Mouse (Mus musculus) olfactory bulb, adult 2 months (tissue): ENCODE results near the gene Gm45213. TPM values are rescaled to one million over a fixed set of nuclear protein-coding genes. Genes with fewer than 3 reads are reported as not detected.

Experiments used
- H3K27ac ChIP-seq: fragments of 200-500 bp; 2 replicates; pipeline ENCODE4 v1.5.1; 2012; ENCODE audit warnings: low read depth, low read length; ENCODE audit not compliant: insufficient read depth
- H3K4me1 ChIP-seq: fragments of 200-500 bp; 2 replicates; pipeline ENCODE4 v1.6.1; 2012; ENCODE audit warnings: low read length; ENCODE audit not compliant: control insufficient read depth, insufficient read depth
- H3K4me3 ChIP-seq: fragments of 200-500 bp; 2 replicates; pipeline ENCODE4 v1.5.1; 2012; ENCODE audit warnings: mild to moderate bottlenecking, low read depth, low read length, moderate library complexity; ENCODE audit not compliant: insufficient read depth
- CTCF ChIP-seq: fragments of 200-500 bp; IDR thresholded peaks from 2 replicates; pipeline ENCODE4 v1.5.1; 2012; ENCODE audit warnings: low read depth, mild to moderate bottlenecking, low read length, moderate library complexity; ENCODE audit not compliant: insufficient read depth
- POLR2A ChIP-seq: fragments of 200-500 bp; IDR thresholded peaks from 2 replicates; pipeline ENCODE4 v1.6.1; 2012; ENCODE audit warnings: mild to moderate bottlenecking, low read depth, low read length, moderate library complexity; ENCODE audit not compliant: insufficient read depth
- WGBS: fragments of 180-500 bp; shearing (Covaris S2); methylation state at CpG from one replicate; pipeline ENCODE4 v1.1.7; 2018; 5-methylcytosine and 5-hydroxymethylcytosine counted together
- polyA plus RNA-seq: library from polyadenylated mRNA; stranded (reverse); fragments of >200 nt; gene quantifications from 2 replicates; pipeline ENCODE4 v1.2.4, GENCODE M21; 2012; ENCODE audit warnings: low replicate concordance; ENCODE audit not compliant: missing spikeins, insufficient read depth, insufficient read length

Gene Gm45213
- polyA plus RNA-seq, 1 experiment, result not detected

GRCm38 (mm10) chr7:66076411-66076810 is 33.0 kb downstream of the Gm45213 start:
- H3K27ac ChIP-seq, result no peak overlapping the region
- H3K4me1 ChIP-seq, result peaks cover 3% of the 10 kb centered on the region; the same call in 1 of the 2 replicates
- H3K4me3 ChIP-seq, result no peak overlapping the region
- WGBS, result 59% methylated on average over 2 of the region's 2 CpGs
- TF ChIP-seq CTCF, result no peak
- TF ChIP-seq POLR2A, result no peak

- TF ChIP-seq CTCF (no peak), POLR2A (peak; percentile 82)
- Histone ChIP-seq H3K4me3 (peak within 1 kb of the TSS; percentile 86), H3K27ac (peak within 1 kb of the TSS; percentile 59; the same call in 1 of the 2 replicates), H3K4me1 (peaks cover 3% of the 10 kb centered on the region; the same call in 1 of the 2 replicates)
- under 1% methylated on average over 65 of the region's 65 CpGs for WGBS
These were observed 36.2 kb downstream of the Gm45213 start, which contains the start of gene Selenos for GRCm38 (mm10) chr7:66079364-66080230. Gene Selenos (plus strand): TSS chr7:66079649.

GRCm38 (mm10) chr7:66080231-66080613 is 36.8 kb downstream of the Gm45213 start:
- WGBS, result 29% methylated on average over 5 of the region's 5 CpGs
- TF ChIP-seq POLR2A, result no peak
- no peak for TF ChIP-seq CTCF
- H3K4me3 ChIP-seq, result peak overlapping the region; percentile 86
- H3K4me1 ChIP-seq, result peaks cover 3% of the 10 kb centered on the region; the same call in 1 of the 2 replicates
- H3K27ac ChIP-seq, result no peak overlapping the region

GRCm38 (mm10) chr7:66083757-66084156 is 40.4 kb downstream of the Gm45213 start:
- no peak overlapping the region for H3K27ac ChIP-seq
- WGBS, result 90% methylated on average over 6 of the region's 6 CpGs
- TF ChIP-seq POLR2A (no peak), CTCF (no peak)
- H3K4me3 ChIP-seq, result no peak overlapping the region
- H3K4me1 ChIP-seq, result peaks cover 10% of the 10 kb centered on the region

DNA sequence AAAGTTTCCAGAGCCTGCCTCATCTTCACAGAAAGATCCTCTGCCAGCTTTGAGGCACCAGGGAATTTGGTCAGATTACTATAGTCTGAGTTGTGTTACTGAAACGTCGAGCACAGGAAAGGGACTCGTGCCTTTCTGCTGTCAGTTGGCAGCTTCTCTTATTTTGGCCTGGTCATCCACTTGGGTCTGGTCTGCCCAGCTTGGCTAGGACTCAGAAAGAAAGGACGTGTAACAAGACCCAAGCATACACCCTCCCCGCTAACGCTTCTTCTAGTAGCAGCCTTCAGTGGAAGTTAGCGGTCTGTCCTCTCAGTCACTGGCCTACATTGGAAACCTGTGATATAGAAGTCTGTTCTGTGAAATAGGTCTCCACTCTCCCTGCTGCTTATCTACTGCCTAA is 41.1 kb downstream of the Gm45213 start:
- no peak overlapping the region for H3K27ac ChIP-seq
- TF ChIP-seq CTCF (no peak), POLR2A (no peak)
- 63% methylated on average over 7 of the region's 7 CpGs for WGBS
- H3K4me1 ChIP-seq, result peaks cover 10% of the 10 kb centered on the region
- H3K4me3 ChIP-seq, result no peak overlapping the region

GRCm38 (mm10) chr7:66087652-66088051 is 44.2 kb downstream of the Gm45213 start:
- Histone ChIP-seq H3K27ac (peak overlapping the region; percentile 78), H3K4me1 (peaks cover 7% of the 10 kb centered on the region), H3K4me3 (no peak overlapping the region)
- no peak for TF ChIP-seq CTCF
- WGBS, result 47% methylated on average over 4 of the region's 4 CpGs

GRCm38 (mm10) chr7:66088077-66088476 is 44.7 kb downstream of the Gm45213 start:
- peaks cover 7% of the 10 kb centered on the region for H3K4me1 ChIP-seq
- H3K4me3 ChIP-seq, result no peak overlapping the region
- H3K27ac ChIP-seq, result no peak overlapping the region
- WGBS, result 70% methylated on average over 2 of the region's 2 CpGs
- TF ChIP-seq CTCF (no peak), POLR2A (no peak)

GRCm38 (mm10) chr7:66090676-66091190 is 47.3 kb downstream of the Gm45213 start:
- no peak for TF ChIP-seq CTCF
- no peak for TF ChIP-seq POLR2A
- 79% methylated on average over 11 of the region's 11 CpGs for WGBS
- no peak overlapping the region for H3K4me3 ChIP-seq
- H3K4me1 ChIP-seq, result peaks cover 13% of the 10 kb centered on the region
- H3K27ac ChIP-seq, result no peak overlapping the region

- no peak overlapping the region for H3K4me3 ChIP-seq
- no peak overlapping the region for H3K27ac ChIP-seq
- WGBS, result 86% methylated on average over 7 of the region's 7 CpGs
- no peak for TF ChIP-seq CTCF
- H3K4me1 ChIP-seq, result peaks cover 18% of the 10 kb centered on the region
These were observed 48.2 kb downstream of the Gm45213 start for GRCm38 (mm10) chr7:66091553-66091952.

GRCm38 (mm10) chr7:66092656-66093055 is 49.3 kb downstream of the Gm45213 start:
- Histone ChIP-seq H3K4me3 (no peak overlapping the region), H3K27ac (no peak overlapping the region), H3K4me1 (peaks cover 14% of the 10 kb centered on the region)
- TF ChIP-seq CTCF (no peak), POLR2A (no peak)
- WGBS, result 94% methylated on average over 8 of the region's 8 CpGs
